Mouse (Mus musculus) liver, adult 10 weeks (tissue): ENCODE data around the gene Adamts13. TPM values are rescaled to one million over a fixed set of nuclear protein-coding genes. Genes with fewer than 3 reads are reported as not detected.

Experiments
- polyA plus RNA-seq: library from polyadenylated mRNA; stranded (reverse); fragments of 350-450 nt; fragmentation: Illumina TruSeq; extraction: RNeasy Lipid Tissue Mini Kit (QIAGEN cat#74804); gene quantifications from one replicate; pipeline ENCODE4 v1.2.3, GENCODE M21; 2014; ENCODE audit warnings: low read depth, low replicate concordance

Adamts13 gene
- 0.37 TPM for polyA plus RNA-seq

GRCm38 (mm10) chr2:26973116-26973515 is at the start of gene Adamts13:
Adamts13 (plus strand) TSS chr2:26973416.

GRCm38 (mm10) chr2:26933304-26934055 is 39.7 kb upstream of the Adamts13 start, which contains the start of the genes Surf4 and Stkld1:
Surf4 (minus strand) TSS chr2:26933928.
Stkld1 (plus strand) TSS chr2:26934047.

GRCm38 (mm10) chr2:26963923-26964723 is 9.1 kb upstream of the Adamts13 start, which contains the start of gene Rexo4:
Rexo4 (minus strand) TSS chr2:26964386.

GRCm38 (mm10) chr2:27009714-27010244 is 36.6 kb downstream of the Adamts13 start, which contains the start of gene Cacfd1:
Cacfd1 (plus strand) TSS chr2:27009926.

GRCm38 (mm10) chr2:27027618-27028436 is 54.6 kb downstream of the Adamts13 start, which contains the start of gene Slc2a6:
Slc2a6 (minus strand) TSS chr2:27027998.

Other genes starting within 250 kb of the Adamts13 start
- gene Abo, start 108.4 kb upstream of the Adamts13 start, polyA plus RNA-seq, result not detected
- gene Surf6, start 70.5 kb upstream of the Adamts13 start, polyA plus RNA-seq, result 4.9 TPM
- 5.5 TPM for gene Med22, start 62.7 kb upstream of the Adamts13 start, polyA plus RNA-seq
- 61.9 TPM for gene Rpl7a, start 62.7 kb upstream of the Adamts13 start, polyA plus RNA-seq
- gene Surf2, start 57.0 kb upstream of the Adamts13 start, polyA plus RNA-seq, result 8.2 TPM
- 36.3 TPM for gene Surf1, start 56.9 kb upstream of the Adamts13 start, polyA plus RNA-seq
- gene Surf4, start 39.5 kb upstream of the Adamts13 start, polyA plus RNA-seq, result 78.7 TPM
- not detected for gene Stkld1, start 39.4 kb upstream of the Adamts13 start, polyA plus RNA-seq
- gene Rexo4, start 9.0 kb upstream of the Adamts13 start, polyA plus RNA-seq, result 21.3 TPM
- 10.9 TPM for gene Cacfd1, start 36.5 kb downstream of the Adamts13 start, polyA plus RNA-seq
- not detected for gene Slc2a6, start 54.6 kb downstream of the Adamts13 start, polyA plus RNA-seq
- not detected for gene Mymk, start 98.8 kb downstream of the Adamts13 start, polyA plus RNA-seq
- gene Adamtsl2, start 106.0 kb downstream of the Adamts13 start, polyA plus RNA-seq, result 0.19 TPM
- gene Fam163b, start 169.1 kb downstream of the Adamts13 start, polyA plus RNA-seq, result not detected
- gene Dbh, start 191.8 kb downstream of the Adamts13 start, polyA plus RNA-seq, result not detected